Mouse (Mus musculus) cerebellum, adult 2 months (tissue): ENCODE data around the gene Ccdc9b. TPM values are rescaled to one million over a fixed set of nuclear protein-coding genes. Genes with fewer than 3 reads are reported as not detected.

Experiments used
- DNase-seq, 2 experiments: peaks; one replicate each; pipeline ENCODE4 v3.0.0; 2021
- H3K27ac ChIP-seq: fragments of 200-500 bp; 2 replicates; pipeline ENCODE4 v1.5.1; 2012; ENCODE audit warnings: low read length, control low read depth, inconsistent platforms; ENCODE audit not compliant: insufficient read depth
- H3K27me3 ChIP-seq: fragments of 200-500 bp; 2 replicates; pipeline ENCODE4 v1.6.1; 2012; ENCODE audit warnings: inconsistent platforms, mild to moderate bottlenecking, low read length, moderate library complexity; ENCODE audit not compliant: control insufficient read depth, insufficient read depth
- H3K4me1 ChIP-seq: fragments of 200-500 bp; 2 replicates; pipeline ENCODE4 v1.6.1; 2011; ENCODE audit warnings: low read length; ENCODE audit not compliant: control insufficient read depth, insufficient read depth
- H3K4me3 ChIP-seq: fragments of 200-500 bp; replicated peaks from 2 replicates; pipeline ENCODE3; 2011; ENCODE audit warnings: mild to moderate bottlenecking, low read depth, low read length, control low read depth; ENCODE audit not compliant: insufficient read depth
- CTCF ChIP-seq: fragments of 200-500 bp; IDR thresholded peaks from 2 replicates; pipeline ENCODE4 v1.5.1; 2011; ENCODE audit warnings: low read depth, mild to moderate bottlenecking, control low read depth, low read length, moderate library complexity, borderline replicate concordance; ENCODE audit not compliant: insufficient read depth
- POLR2A ChIP-seq: fragments of 200-500 bp; IDR thresholded peaks from 2 replicates; pipeline ENCODE4 v1.6.1; 2011; ENCODE audit warnings: low read length, control low read depth, borderline replicate concordance; ENCODE audit not compliant: insufficient read depth
- WGBS: fragments of 180-500 bp; shearing (Covaris S2); methylation state at CpG from one replicate; pipeline ENCODE4 v1.1.7; 2018; 5-methylcytosine and 5-hydroxymethylcytosine counted together
- polyA plus RNA-seq: library from polyadenylated mRNA; depleted of rRNA; stranded (reverse); fragments of >200 nt; gene quantifications from 2 replicates; pipeline ENCODE4 v1.2.3, GENCODE M21; 2012

Gene Ccdc9b
- polyA plus RNA-seq, 1 experiment: 8.5 TPM

DNA sequence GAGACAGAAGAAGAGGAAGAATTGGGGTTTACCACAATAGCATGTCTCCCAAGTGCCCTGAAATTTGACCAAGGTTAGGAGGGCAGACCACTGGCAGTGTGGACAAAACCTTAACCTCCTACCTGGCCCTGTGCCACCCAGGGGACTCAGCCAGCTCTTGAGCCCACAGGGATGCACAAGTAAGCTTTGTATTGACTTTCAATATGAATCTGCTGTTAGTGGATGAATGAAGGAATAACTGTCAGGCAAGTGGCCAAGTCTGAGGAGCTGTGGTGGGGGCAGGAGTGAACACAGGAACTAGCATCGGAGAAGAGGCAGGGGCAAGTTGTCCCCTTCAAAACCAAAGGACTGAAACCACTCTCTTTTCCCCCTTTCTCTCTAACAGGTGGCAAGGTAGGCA lies 12.9 kb upstream of the Ccdc9b start:
- DNase-seq: peak in 1 of 2 experiments; percentile 52
- 17% methylated on average over 1 of the region's 1 CpGs for WGBS
- no peak overlapping the region for H3K4me3 ChIP-seq
- H3K4me1 ChIP-seq: peaks cover 17% of the 10 kb centered on the region
- no peaks in the 10 kb centered on the region for H3K27me3 ChIP-seq
- TF ChIP-seq CTCF (no peak), POLR2A (no peak)
- H3K27ac ChIP-seq: no peak overlapping the region

DNA sequence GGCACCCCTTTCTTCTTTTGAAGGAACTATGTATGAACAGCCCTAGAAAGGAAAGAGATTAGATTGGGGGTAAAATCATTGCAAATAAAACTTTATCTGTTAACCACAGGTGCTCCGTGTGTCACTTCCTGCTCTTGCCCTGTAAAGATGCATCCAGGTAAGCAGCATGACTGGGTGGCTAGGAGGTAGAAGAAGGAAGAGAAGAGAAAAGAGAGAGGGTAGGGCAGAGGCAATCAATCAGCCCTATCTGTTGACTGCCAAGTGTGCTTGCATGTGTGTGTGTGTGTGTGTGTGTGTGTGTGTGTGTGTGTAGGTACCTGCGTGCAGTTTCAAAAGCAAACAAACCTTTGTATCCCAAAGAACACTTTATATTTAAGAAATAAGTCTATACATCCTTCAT lies 12.1 kb upstream of the Ccdc9b start:
- WGBS: 96% methylated on average over 2 of the region's 2 CpGs
- Histone ChIP-seq H3K4me1 (peaks cover 17% of the 10 kb centered on the region), H3K4me3 (no peak overlapping the region), H3K27ac (no peak overlapping the region), H3K27me3 (no peaks in the 10 kb centered on the region)
- TF ChIP-seq POLR2A (no peak), CTCF (no peak)
- no peak for DNase-seq

DNA sequence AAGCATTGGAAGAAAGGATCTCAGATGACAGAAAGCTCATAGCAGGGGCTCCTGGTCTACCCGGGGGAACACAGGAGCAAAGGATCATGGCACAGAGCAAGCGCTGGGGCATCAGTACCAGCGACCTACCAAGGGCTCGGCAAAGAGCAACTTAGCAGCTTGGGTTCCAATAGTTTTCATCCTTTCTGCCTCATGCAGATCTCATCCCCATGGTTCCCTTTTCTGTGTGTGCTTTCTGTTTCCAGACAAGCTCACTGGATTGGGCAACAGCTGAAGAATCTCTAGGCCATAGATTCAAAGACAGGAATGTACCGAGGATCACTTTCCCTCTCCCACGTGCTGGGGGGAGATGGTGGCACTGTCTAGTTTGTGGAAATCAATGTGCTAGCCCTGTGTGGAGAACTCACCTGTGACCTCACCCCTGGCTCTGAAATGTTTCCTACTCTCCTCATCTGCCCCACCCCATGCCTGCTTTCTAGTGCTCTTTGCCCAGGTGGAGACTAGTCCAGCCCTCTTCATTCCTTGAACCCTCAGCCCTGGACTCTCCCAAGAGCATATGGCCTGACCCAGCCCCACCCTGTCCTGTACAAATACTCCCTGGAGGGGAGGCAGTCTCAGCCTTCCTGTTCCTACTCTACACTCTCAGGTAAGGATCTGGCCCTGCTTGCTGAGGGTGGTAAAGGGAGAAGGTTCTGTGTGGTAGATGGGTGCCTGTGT lies 9.9 kb upstream of the Ccdc9b start, which contains the start of gene Phgr1:
Phgr1 (plus strand) TSS at position 612 of the 717 bp plus-strand sequence.
- H3K27ac ChIP-seq: no peak within 1 kb of the TSS
- 82% methylated on average over 6 of the region's 6 CpGs for WGBS
- no peak for DNase-seq
- H3K4me3 ChIP-seq: no peak within 1 kb of the TSS
- no peak for TF ChIP-seq POLR2A
- no peak for TF ChIP-seq CTCF
- peaks cover 14% of the 10 kb centered on the region for H3K4me1 ChIP-seq
- no peaks in the 10 kb centered on the region for H3K27me3 ChIP-seq

DNA sequence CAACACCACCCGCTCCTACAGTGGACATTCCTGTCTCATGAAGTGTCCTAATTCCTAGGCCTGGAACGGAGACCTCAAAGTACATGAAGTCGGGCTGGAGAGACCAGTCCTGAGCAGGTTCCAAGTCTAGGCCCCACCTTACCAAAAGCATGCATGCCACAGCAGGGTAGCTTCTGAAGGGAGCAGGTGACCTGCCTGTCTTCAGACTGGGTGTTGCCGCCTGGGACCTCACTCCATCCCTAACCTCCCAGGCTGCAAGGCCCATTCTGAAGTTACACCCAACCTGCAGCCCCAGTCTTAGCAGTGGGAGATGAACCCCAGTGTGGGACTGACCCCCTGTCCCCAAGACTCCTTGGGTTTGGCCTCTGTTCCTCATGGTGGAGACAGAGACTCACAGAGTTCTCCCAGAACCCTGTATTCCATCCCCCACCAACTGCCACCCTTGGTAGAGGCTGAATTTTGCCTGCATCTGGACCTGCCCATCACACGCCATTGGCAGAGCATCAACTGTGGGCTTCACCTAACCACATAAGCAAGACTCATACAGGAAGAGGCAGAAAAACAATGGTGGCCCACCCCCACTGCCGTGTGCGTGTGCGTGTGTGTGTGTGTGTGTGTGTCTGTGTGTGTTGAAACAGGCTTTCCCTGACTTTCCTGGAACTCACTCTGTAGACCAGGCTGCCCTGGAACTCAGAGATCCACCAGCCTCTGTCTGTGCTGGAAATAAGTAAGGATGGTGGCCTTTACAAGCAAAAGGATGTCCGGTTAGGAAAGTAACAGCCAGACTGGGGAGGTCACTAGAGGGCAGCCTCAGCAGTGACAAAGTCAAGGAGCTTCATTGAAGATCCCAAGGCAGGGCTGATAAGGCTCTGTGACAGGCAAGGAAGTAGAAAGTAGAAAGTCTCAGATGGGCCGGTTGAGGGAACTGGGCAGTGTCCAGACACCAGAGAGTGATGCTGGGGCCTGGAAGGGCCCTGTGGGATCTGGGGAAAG lies 3.9 kb upstream of the Ccdc9b start:
- 77% methylated on average over 10 of the region's 10 CpGs for WGBS
- DNase-seq: no peak
- TF ChIP-seq POLR2A (no peak), CTCF (peak; percentile 23; the same call in 1 of the 2 replicates)
- H3K4me1 ChIP-seq: peaks cover 18% of the 10 kb centered on the region
- no peak overlapping the region for H3K4me3 ChIP-seq
- H3K27ac ChIP-seq: no peak overlapping the region
- no peaks in the 10 kb centered on the region for H3K27me3 ChIP-seq

DNA sequence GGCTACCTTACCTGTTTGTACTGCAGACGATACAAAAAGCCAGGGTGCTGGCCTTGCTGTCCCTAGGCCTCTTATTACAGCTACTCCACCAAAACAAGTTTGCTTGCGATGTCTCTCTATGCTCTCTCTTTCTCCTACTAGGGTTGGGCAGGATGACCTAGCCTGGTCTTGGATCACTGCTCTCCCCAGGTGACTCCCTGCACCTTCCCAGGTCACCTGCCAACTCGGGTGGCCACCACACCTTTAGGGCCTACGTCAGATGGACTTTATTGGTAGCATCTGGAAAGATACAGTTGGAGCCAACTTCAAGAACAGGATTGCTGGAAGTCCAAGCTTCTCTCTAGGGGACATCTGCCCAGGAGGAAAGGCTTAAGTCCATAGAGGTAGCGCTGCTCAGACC lies 2.4 kb upstream of the Ccdc9b start:
- Histone ChIP-seq H3K4me3 (no peak overlapping the region), H3K4me1 (peaks cover 30% of the 10 kb centered on the region), H3K27ac (no peak overlapping the region), H3K27me3 (no peaks in the 10 kb centered on the region)
- 80% methylated on average over 5 of the region's 5 CpGs for WGBS
- TF ChIP-seq POLR2A (no peak), CTCF (no peak)
- no peak for DNase-seq

DNA sequence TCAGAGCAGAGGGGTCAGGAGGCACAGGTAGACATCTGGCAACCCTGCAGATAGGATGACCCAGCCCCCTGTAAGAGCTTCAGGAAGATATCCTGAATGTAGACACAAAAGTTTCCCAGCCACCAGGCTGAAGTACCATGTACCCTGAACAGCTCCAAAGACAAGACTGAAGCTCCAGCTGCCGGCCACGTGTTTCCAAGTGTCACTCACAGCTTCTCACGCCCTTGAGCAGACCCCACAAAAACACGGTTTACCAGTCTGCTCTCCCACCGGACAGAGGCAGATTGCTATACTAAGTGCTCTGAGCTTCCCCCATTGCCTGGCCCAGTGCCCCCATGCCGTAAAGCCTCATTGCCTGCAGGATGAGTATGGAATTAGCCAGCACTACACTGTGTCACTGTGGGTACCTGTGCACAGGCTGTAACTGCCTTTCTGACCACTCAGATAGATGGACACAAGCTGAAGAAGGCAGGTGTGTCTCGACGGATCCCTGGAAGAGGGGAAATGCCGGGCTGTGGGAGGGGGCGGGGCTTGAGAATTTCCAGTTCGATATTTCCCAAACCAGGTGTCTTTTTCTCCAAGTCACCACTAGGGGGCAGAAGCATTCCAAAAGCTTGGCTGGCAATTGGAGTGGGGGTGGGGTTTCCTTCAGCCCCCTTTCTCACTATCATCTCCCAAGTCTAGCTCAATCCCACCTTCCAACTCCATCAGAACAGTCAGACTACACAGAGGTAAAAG lies 1.8 kb upstream of the Ccdc9b start:
- Histone ChIP-seq H3K27ac (no peak overlapping the region), H3K4me3 (peak overlapping the region; percentile 44), H3K4me1 (peaks cover 30% of the 10 kb centered on the region), H3K27me3 (no peaks in the 10 kb centered on the region)
- peak; percentile 59 to 65 for DNase-seq
- TF ChIP-seq POLR2A (no peak), CTCF (peak; percentile 62; the same call in 1 of the 2 replicates)
- 24% methylated on average over 11 of the region's 11 CpGs for WGBS

DNA sequence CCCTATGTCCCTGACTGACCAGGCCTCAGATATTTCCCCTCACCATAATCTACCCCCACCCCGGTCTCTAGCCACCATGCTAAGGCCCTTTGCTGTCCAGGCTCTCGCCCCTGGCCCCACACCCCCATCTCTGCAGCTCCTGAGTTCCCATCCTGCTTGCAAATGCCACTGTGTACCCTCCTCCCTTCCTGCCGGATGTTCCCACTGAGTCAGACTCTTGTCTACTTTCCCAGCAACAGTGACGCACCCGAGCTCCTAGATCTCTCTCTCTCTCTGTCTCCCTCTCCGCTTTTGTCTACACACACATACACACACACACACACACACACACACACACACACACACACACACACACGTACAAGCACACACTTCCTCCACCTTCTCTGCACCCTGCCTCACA lies 1.0 kb upstream of the Ccdc9b start:
- TF ChIP-seq CTCF (no peak), POLR2A (no peak)
- H3K4me3 ChIP-seq: no peak overlapping the region
- no peak overlapping the region for H3K27ac ChIP-seq
- H3K4me1 ChIP-seq: peaks cover 30% of the 10 kb centered on the region
- no peaks in the 10 kb centered on the region for H3K27me3 ChIP-seq
- no peak for DNase-seq
- 89% methylated on average over 7 of the region's 7 CpGs for WGBS
